Mouse (Mus musculus): ENCODE measurements at regions not wholly inside any gene's neighbourhood (a gene's known extent, or its start where the extent isn't known, plus 50 kb on each side); places are given as distances from the start of the nearest gene placed in this dataset.

DNA sequence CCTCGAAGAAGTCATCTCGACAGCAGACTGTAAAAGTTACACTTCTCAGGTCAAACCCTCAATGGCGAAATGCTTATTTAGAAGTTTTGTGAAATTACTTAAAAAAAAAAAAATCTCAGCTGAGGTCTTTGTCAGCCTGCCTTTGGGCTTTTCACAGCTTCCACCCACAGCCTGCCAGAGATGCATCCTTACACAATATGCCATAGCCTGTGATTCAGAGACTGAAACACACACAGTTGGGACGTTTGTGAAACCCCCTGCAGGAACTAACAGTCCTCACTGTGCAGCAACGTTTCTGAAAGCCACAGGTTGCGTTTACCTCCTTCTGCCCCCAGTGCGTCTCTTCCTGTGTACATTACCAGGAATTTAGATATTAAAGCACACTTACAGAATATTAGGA lies 131.7 kb downstream of the Twistnb start:
- WGBS, result 61% methylated on average over 7 of the region's 7 CpGs
- Histone ChIP-seq H3K4me2 (ENCODE audit: low read length) (no peak overlapping the region), H3K9ac (ENCODE audit: low read depth, low read length) (no peak overlapping the region), H3K9me3 (replicated peaks; ENCODE audit: low read length) (no peaks in the 10 kb centered on the region), H3K4me1 (replicated peaks; ENCODE audit: insufficient read depth, low read length) (no peaks in the 10 kb centered on the region), H3K27ac (no peak overlapping the region), H3K4me3 (replicated peaks; ENCODE audit: low read depth, low read length) (no peak overlapping the region), H3K27me3 (ENCODE audit: insufficient read depth, low read length) (no peaks in the 10 kb centered on the region), H3K36me3 (ENCODE audit: insufficient read depth, low read length) (no peaks in the 10 kb centered on the region)
- no peak for DNase-seq (ENCODE audit: low spot score)
- no peak for ATAC-seq (replicated peaks; ENCODE audit: low FRiP score, low read depth)
- TF ChIP-seq CTCF (IDR thresholded peaks at IDR 0.05; ENCODE audit: low read depth), result no peak

DNA sequence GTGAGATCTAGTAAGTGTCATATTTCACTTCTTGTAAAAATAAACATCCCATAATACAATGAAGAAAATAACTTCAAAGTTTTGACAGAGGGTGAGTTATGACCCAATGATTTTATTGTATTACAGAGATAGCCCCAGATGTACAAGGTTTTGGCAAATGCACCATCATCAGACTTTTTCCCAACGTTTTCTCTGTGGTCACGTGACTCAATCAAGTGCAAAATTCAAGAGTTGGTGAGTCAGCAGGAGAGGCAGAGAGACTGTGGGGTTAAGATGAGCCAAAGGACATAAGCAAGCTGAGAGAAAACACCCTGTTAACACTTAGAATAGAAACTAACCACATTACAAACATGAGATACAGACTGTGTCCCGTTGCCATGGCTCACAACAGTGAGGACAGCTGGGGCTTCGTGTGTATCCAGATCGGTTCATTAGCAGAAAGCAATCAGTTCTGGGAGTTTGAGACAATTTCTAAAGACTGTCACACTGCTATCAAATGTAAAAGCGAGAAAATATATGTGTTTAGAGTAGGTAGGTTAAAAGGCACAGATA lies 148.5 kb downstream of the Twistnb start:
- Histone ChIP-seq H3K4me1 (replicated peaks; ENCODE audit: insufficient read depth, low read length) (no peaks in the 10 kb centered on the region), H3K9me3 (replicated peaks; ENCODE audit: low read length) (no peaks in the 10 kb centered on the region), H3K9ac (ENCODE audit: low read depth, low read length) (no peak overlapping the region), H3K27ac (no peak overlapping the region), H3K4me3 (replicated peaks; ENCODE audit: low read depth, low read length) (no peak overlapping the region), H3K4me2 (ENCODE audit: low read length) (no peak overlapping the region), H3K36me3 (ENCODE audit: insufficient read depth, low read length) (no peaks in the 10 kb centered on the region), H3K27me3 (ENCODE audit: insufficient read depth, low read length) (no peaks in the 10 kb centered on the region)
- no peak for ATAC-seq (replicated peaks; ENCODE audit: low FRiP score, low read depth)
- WGBS, result 70% methylated on average over 6 of the region's 6 CpGs
- no peak for DNase-seq (ENCODE audit: low spot score)
- TF ChIP-seq CTCF (IDR thresholded peaks at IDR 0.05; ENCODE audit: low read depth), result no peak

DNA sequence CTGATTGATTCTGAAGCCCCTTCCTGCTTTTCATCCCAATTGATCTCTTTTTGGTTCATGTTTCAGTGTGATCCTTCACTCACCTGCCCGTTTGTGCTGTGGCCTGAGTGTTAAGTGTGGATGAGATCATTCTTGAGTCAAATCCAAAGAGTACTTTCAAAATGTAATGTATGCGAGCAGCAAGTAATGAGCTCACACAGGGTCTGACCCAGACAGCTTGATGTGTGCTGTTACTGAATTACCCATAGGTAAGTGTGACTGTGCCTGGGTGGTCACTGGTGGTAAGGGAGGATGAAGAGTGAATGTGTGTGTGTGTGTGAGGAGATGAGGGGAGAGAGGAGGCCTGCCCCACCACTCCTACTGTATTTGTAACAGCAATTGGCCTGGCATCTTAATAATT lies 151.4 kb downstream of the Twistnb start:
- H3K27me3 ChIP-seq (ENCODE audit: insufficient read depth, low read length), result no peaks in the 10 kb centered on the region
- H3K4me3 ChIP-seq (replicated peaks; ENCODE audit: low read depth, low read length), result no peak overlapping the region
- H3K9me3 ChIP-seq (replicated peaks; ENCODE audit: low read length), result no peaks in the 10 kb centered on the region
- ATAC-seq (replicated peaks; ENCODE audit: low FRiP score, low read depth), result no peak
- H3K9ac ChIP-seq (ENCODE audit: low read depth, low read length), result no peak overlapping the region
- no peak overlapping the region for H3K27ac ChIP-seq
- no peaks in the 10 kb centered on the region for H3K36me3 ChIP-seq (ENCODE audit: insufficient read depth, low read length)
- no peaks in the 10 kb centered on the region for H3K4me1 ChIP-seq (replicated peaks; ENCODE audit: insufficient read depth, low read length)
- no peak overlapping the region for H3K4me2 ChIP-seq (ENCODE audit: low read length)
- no peak for DNase-seq (ENCODE audit: low spot score)
- WGBS, result 65% methylated on average over 2 of the region's 2 CpGs
- no peak for TF ChIP-seq CTCF (IDR thresholded peaks at IDR 0.05; ENCODE audit: low read depth)

DNA sequence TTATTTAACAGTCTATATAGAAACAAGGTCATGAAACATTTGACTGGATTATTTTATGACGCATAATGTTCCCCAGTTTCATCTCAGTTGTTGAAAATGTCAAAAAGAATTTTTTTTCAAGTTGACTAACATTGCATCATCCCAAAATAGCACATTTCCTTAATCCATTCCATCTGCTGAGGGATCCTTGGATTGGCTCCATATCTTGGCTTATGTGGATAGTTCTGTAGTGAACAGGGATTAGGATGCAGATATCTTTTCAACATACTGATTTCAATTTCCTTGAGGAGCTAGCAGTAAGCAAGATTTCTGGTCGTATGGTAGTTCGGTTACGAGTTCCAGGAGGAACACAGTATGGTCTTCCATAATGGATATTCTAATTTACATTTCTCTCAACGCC lies 161.6 kb downstream of the Twistnb start:
- no peak for TF ChIP-seq CTCF (IDR thresholded peaks at IDR 0.05; ENCODE audit: low read depth)
- WGBS, result 77% methylated on average over 5 of the region's 5 CpGs
- no peak for ATAC-seq (replicated peaks; ENCODE audit: low FRiP score, low read depth)

DNA sequence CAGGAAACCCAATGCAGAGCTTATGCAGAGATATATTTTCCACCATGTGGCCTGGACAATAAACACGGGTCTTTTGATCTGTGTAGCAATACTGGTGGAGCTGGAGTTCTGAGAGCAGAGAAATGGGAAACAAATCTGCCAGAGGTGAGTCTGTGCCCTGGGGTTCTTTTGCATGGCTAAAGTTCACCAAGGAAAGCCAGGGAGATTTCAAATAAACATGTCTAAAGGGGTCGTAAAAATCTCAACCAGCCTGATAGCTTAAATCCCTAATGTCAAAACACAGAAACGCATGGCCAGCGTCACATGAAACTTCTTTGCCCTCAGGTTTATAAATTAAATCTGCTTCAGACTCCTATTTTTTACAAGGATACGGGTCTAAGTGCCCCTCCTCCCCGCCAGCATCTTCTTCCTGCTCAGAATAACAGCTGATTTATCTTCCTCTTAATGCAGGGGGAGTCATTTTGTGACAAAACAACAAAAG lies 163.0 kb downstream of the Twistnb start:
- no peak for TF ChIP-seq CTCF (IDR thresholded peaks at IDR 0.05; ENCODE audit: low read depth)
- Histone ChIP-seq H3K27ac (no peak overlapping the region), H3K4me1 (replicated peaks; ENCODE audit: insufficient read depth, low read length) (no peaks in the 10 kb centered on the region), H3K27me3 (ENCODE audit: insufficient read depth, low read length) (no peaks in the 10 kb centered on the region), H3K4me3 (replicated peaks; ENCODE audit: low read depth, low read length) (peak overlapping the region; percentile 10; the same call in 1 of the 2 replicates), H3K36me3 (ENCODE audit: insufficient read depth, low read length) (no peaks in the 10 kb centered on the region), H3K9ac (ENCODE audit: low read depth, low read length) (no peak overlapping the region), H3K9me3 (replicated peaks; ENCODE audit: low read length) (no peaks in the 10 kb centered on the region), H3K4me2 (ENCODE audit: low read length) (peak overlapping the region; percentile 55)
- ATAC-seq (replicated peaks; ENCODE audit: low FRiP score, low read depth) (peak; percentile 49; the same call in 1 of the 2 replicates), DNase-seq (ENCODE audit: low spot score) (peak; percentile 80)
- 7% methylated on average over 6 of the region's 6 CpGs for WGBS

More for the DNA sequence above, 161.6 kb downstream of the Twistnb start:
- no peaks in the 10 kb centered on the region for H3K27me3 ChIP-seq (ENCODE audit: insufficient read depth, low read length)
- DNase-seq (ENCODE audit: low spot score), result no peak
- H3K4me2 ChIP-seq (ENCODE audit: low read length), result no peak overlapping the region
- no peaks in the 10 kb centered on the region for H3K9me3 ChIP-seq (replicated peaks; ENCODE audit: low read length)
- no peaks in the 10 kb centered on the region for H3K36me3 ChIP-seq (ENCODE audit: insufficient read depth, low read length)
- H3K4me1 ChIP-seq (replicated peaks; ENCODE audit: insufficient read depth, low read length), result no peaks in the 10 kb centered on the region
- no peak overlapping the region for H3K9ac ChIP-seq (ENCODE audit: low read depth, low read length)
- H3K4me3 ChIP-seq (replicated peaks; ENCODE audit: low read depth, low read length), result no peak overlapping the region
- H3K27ac ChIP-seq, result no peak overlapping the region

DNA sequence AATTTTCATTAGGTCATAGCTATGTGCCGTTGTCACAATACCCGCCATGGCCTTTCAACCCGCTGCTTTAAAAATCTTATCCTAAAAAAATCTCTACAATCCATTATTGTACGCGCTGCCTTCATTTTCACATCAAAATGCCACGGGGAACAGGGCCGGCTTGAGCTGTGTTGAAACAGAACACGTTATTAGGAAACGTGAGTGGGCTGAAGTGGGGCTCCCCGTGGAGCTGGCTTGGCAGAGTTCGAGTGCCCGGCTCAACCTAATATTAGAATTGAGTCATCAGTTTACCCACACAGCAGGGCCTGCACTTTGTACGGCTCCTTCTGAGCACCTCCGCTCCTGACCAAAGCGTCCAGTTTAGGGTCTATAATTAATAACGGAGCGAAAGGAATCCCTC lies 163.5 kb downstream of the Twistnb start:
- Histone ChIP-seq H3K9me3 (replicated peaks; ENCODE audit: low read length) (no peaks in the 10 kb centered on the region), H3K9ac (ENCODE audit: low read depth, low read length) (no peak overlapping the region), H3K36me3 (ENCODE audit: insufficient read depth, low read length) (no peaks in the 10 kb centered on the region), H3K27me3 (ENCODE audit: insufficient read depth, low read length) (no peaks in the 10 kb centered on the region), H3K4me3 (replicated peaks; ENCODE audit: low read depth, low read length) (peak overlapping the region; percentile 10; the same call in 1 of the 2 replicates), H3K4me1 (replicated peaks; ENCODE audit: insufficient read depth, low read length) (no peaks in the 10 kb centered on the region), H3K27ac (no peak overlapping the region), H3K4me2 (ENCODE audit: low read length) (peak overlapping the region; percentile 55)
- ATAC-seq (replicated peaks; ENCODE audit: low FRiP score, low read depth) (0 out of 2 replicates have a peak, but pooled peaks have one; percentile 52), DNase-seq (ENCODE audit: low spot score) (peak; percentile 27)
- WGBS, result 14% methylated on average over 17 of the region's 17 CpGs
- no peak for TF ChIP-seq CTCF (IDR thresholded peaks at IDR 0.05; ENCODE audit: low read depth)

DNA sequence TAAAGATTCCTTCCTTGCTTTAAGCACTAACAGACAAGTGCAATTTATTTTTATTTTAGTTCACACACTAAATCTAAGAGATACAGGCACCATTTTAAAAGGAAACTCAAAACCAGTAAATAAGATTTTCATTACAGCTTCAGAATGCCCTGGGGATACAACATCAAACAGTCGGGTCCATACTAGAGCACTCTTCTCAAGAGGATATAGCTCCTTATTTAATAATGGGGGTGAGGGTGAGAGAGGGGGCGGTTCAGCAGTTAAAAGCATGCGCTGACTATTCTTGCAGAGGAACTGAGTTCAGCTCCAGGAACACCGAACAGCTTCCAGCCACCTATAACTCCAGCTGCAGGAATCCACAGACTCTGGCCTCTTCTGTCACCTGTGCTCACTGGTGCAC lies 164.2 kb downstream of the Twistnb start:
- TF ChIP-seq CTCF (IDR thresholded peaks at IDR 0.05; ENCODE audit: low read depth), result no peak
- Histone ChIP-seq H3K4me3 (replicated peaks; ENCODE audit: low read depth, low read length) (no peak overlapping the region), H3K27me3 (ENCODE audit: insufficient read depth, low read length) (no peaks in the 10 kb centered on the region), H3K9me3 (replicated peaks; ENCODE audit: low read length) (no peaks in the 10 kb centered on the region), H3K4me2 (ENCODE audit: low read length) (no peak overlapping the region), H3K9ac (ENCODE audit: low read depth, low read length) (no peak overlapping the region), H3K4me1 (replicated peaks; ENCODE audit: insufficient read depth, low read length) (no peaks in the 10 kb centered on the region), H3K27ac (no peak overlapping the region), H3K36me3 (ENCODE audit: insufficient read depth, low read length) (no peaks in the 10 kb centered on the region)
- ATAC-seq (replicated peaks; ENCODE audit: low FRiP score, low read depth) (no peak), DNase-seq (ENCODE audit: low spot score) (peak; percentile 48)
- 15% methylated on average over 4 of the region's 4 CpGs for WGBS

All from kidney, postnatal 0 days (tissue).